Mouse (Mus musculus) liver, adult 2 months (tissue): ENCODE data around the gene Bcl9.

Experiments used
- CTCF ChIP-seq: fragments of 200-500 bp; IDR thresholded peaks from 2 replicates; pipeline ENCODE4 v1.5.1; 2011; ENCODE audit warnings: low read depth, low read length, control low read depth
- POLR2A ChIP-seq: fragments of 200-500 bp; IDR thresholded peaks from 2 replicates; pipeline ENCODE4 v1.6.1; 2011; ENCODE audit warnings: low read length, control low read depth; ENCODE audit not compliant: insufficient read depth; ENCODE audit errors: extremely low read depth

DNA sequence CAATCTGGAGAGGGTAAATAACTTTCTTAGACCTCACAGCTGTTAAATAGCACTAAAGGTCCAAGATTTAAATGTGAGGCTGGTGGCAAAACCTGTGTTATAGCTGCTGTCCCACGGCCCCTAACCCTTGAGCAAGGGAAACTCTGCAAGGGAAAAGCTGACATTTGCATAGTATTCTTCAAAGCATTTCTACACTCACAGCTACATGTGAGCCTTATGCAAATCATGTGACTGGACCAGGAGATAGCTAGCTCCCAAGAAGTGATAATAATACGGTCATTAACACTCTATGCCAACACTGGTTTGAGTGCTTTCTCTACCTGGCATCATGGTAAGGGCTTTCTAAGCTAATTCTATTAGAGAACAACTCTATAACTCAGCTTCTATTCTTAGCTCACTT lies 60.3 kb downstream of the Bcl9 start:
- TF ChIP-seq CTCF (no peak), POLR2A (no peak)
